Mouse (Mus musculus) stomach, postnatal 0 days (tissue): ENCODE results near the gene Olfr516. TPM values are rescaled to one million over a fixed set of nuclear protein-coding genes. Genes with fewer than 3 reads are reported as not detected.

Experiments used
- ATAC-seq: fragments of 200-750 bp; cut with Nextera tagmentation; 2 replicates; pipeline ENCODE4 v1.8.0; 2017; ENCODE audit not compliant: low FRiP score, low TSS enrichment
- DNase-seq: peaks from one replicate; pipeline ENCODE4 v3.0.0-alpha.2; 2016; ENCODE audit warnings: low spot score
- H3K27ac ChIP-seq: fragments of 300-500 bp; sonication (generic); replicated peaks from 2 replicates; pipeline ENCODE4 v1.5.1; 2014; ENCODE audit warnings: mild to moderate bottlenecking, control low read depth
- H3K27me3 ChIP-seq: fragments of 300-500 bp; sonication (generic); 2 replicates; pipeline ENCODE4 v1.6.1; 2014; ENCODE audit warnings: low read length; ENCODE audit not compliant: control insufficient read depth, insufficient read depth
- H3K36me3 ChIP-seq: fragments of 300-500 bp; sonication (generic); 2 replicates; pipeline ENCODE4 v1.6.1; 2014; ENCODE audit warnings: low read length, mixed read lengths; ENCODE audit not compliant: control insufficient read depth, insufficient read depth
- H3K4me1 ChIP-seq: fragments of 300-500 bp; sonication (generic); replicated peaks from 2 replicates; pipeline ENCODE4 v1.6.1; 2014; ENCODE audit warnings: antibody characterized with exemption; ENCODE audit not compliant: control insufficient read depth, insufficient read depth
- H3K4me2 ChIP-seq: fragments of 300-500 bp; sonication (generic); replicated peaks from 2 replicates; pipeline ENCODE4 v1.6.1; 2014; ENCODE audit warnings: low read depth, mild to moderate bottlenecking, control low read depth, moderate library complexity
- H3K4me3 ChIP-seq: fragments of 300-500 bp; sonication (generic); 2 replicates; pipeline ENCODE4 v1.5.1; 2014; ENCODE audit warnings: low read depth, low read length, control low read depth
- H3K9ac ChIP-seq: fragments of 300-500 bp; sonication (generic); 2 replicates; pipeline ENCODE4 v1.6.1; 2014; ENCODE audit warnings: mild to moderate bottlenecking, low read length, control low read depth, mixed read lengths
- H3K9me3 ChIP-seq: fragments of 300-500 bp; sonication (generic); 2 replicates; pipeline ENCODE4 v1.6.1; 2016; ENCODE audit warnings: low read length; ENCODE audit not compliant: control insufficient read depth
- CTCF ChIP-seq: IDR thresholded peaks from 2 replicates; pipeline ENCODE4 v1.5.1; 2016; ENCODE audit warnings: antibody characterized with exemption, low read depth, mild to moderate bottlenecking, moderate library complexity
- EP300 ChIP-seq: optimal IDR thresholded peaks from 2 replicates; pipeline ENCODE3; 2016; ENCODE audit warnings: antibody characterized with exemption
- WGBS: fragments of 180-500 bp; shearing (Covaris S2); extraction: QIAGEN DNeasy Blood & Tissue Kit; methylation state at CpG from one replicate; pipeline ENCODE4 v1.1.7; 2014; 5-methylcytosine and 5-hydroxymethylcytosine counted together
- polyA plus RNA-seq: library from polyadenylated mRNA; unstranded; fragments of >200 nt; fragmentation: Nextera tagmentation; extraction: Ambion mirVana; gene quantifications from 2 replicates; pipeline ENCODE4 v1.2.1, GENCODE M21; 2015

Gene Olfr516
- polyA plus RNA-seq, 1 experiment from 2014 or later = not detected

- no peaks in the 10 kb centered on the region for H3K27me3 ChIP-seq
- no peak; the same call in 1 of the 2 replicates for ATAC-seq
- no peak overlapping the region for H3K4me3 ChIP-seq
- H3K4me1 ChIP-seq = no peaks in the 10 kb centered on the region
- TF ChIP-seq CTCF (no peak), EP300 (no peak)
- 35% methylated on average over 1 of the region's 1 CpGs for WGBS
- no peaks in the 10 kb centered on the region for H3K36me3 ChIP-seq
- DNase-seq = no peak
- H3K9me3 ChIP-seq = no peaks in the 10 kb centered on the region
- H3K4me2 ChIP-seq = no peak overlapping the region
- no peak overlapping the region for H3K27ac ChIP-seq
- no peak overlapping the region for H3K9ac ChIP-seq
Measured at GRCm38 (mm10) chr7:108797205-108797933, 53.0 kb downstream of the Olfr516 start.

Other genes starting within 250 kb of the Olfr516 start
- gene Olfr506, start 239.7 kb downstream of the Olfr516 start, polyA plus RNA-seq = not detected in 2 replicates
- gene Olfr507, start 228.7 kb downstream of the Olfr516 start, polyA plus RNA-seq = not detected in 2 replicates
- not detected in 2 replicates for gene Olfr508, start 220.5 kb downstream of the Olfr516 start, polyA plus RNA-seq
- gene Olfr509, start 198.6 kb downstream of the Olfr516 start, polyA plus RNA-seq = not detected in 2 replicates
- not detected in 2 replicates for gene Olfr510, start 184.1 kb downstream of the Olfr516 start, polyA plus RNA-seq
- gene Olfr512, start 137.2 kb downstream of the Olfr516 start, polyA plus RNA-seq = not detected in 2 replicates
- not detected in 2 replicates for gene Olfr513, start 99.6 kb downstream of the Olfr516 start, polyA plus RNA-seq
- not detected in 2 replicates for gene Olfr514, start 24.5 kb downstream of the Olfr516 start, polyA plus RNA-seq
- not detected in 2 replicates for gene Olfr517, start 21.9 kb upstream of the Olfr516 start, polyA plus RNA-seq
- gene Olfr518, start 34.5 kb upstream of the Olfr516 start, polyA plus RNA-seq = not detected in 2 replicates
- gene Olfr519, start 43.9 kb upstream of the Olfr516 start, polyA plus RNA-seq = not detected in 2 replicates
- 12.2 and 12.6 TPM in 2 replicates for gene Nlrp10, start 79.6 kb upstream of the Olfr516 start, polyA plus RNA-seq
- 70.1 and 75.8 TPM in 2 replicates for gene Eif3f, start 83.9 kb upstream of the Olfr516 start, polyA plus RNA-seq
- 0.75 and 0.90 TPM in 2 replicates for gene Tub, start 99.8 kb upstream of the Olfr516 start, polyA plus RNA-seq
- 0.93 and 1.1 TPM in 2 replicates for gene Ric3, start 232.8 kb upstream of the Olfr516 start, polyA plus RNA-seq